Mouse (Mus musculus): ENCODE measurements at regions not wholly inside any gene's neighbourhood (a gene's known extent, or its start where the extent isn't known, plus 50 kb on each side); places are given as distances from the start of the nearest gene placed in this dataset.

DNA sequence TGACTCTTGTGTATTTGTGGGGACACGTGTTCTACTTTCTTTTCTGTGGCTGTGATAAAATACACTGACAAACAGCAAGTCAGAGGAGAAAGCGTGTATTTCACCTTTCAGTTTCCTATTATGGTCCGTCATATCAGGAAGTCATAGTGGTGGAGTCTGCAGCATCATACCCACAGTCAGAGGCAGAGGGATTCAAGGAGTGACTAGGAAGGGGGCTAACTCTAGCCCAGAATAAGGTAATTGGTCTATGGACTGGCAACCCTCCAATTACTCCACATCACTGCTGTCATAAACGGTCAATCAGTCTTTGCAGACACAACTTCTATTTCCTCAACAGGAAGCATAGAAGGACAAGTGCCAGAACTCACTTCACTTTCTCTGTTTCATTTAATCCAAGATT, 201.0 kb downstream of the Klf6 start:
- no peaks in the 10 kb centered on the region for H3K27me3 ChIP-seq (ENCODE audit: control insufficient read depth, insufficient read depth, insufficient read length)
- no peaks in the 10 kb centered on the region for H3K79me2 ChIP-seq (ENCODE audit: control insufficient read depth, insufficient read depth)
- H3K36me3 ChIP-seq (ENCODE audit: control insufficient read depth, insufficient read depth) = no peaks in the 10 kb centered on the region
- H3K4me3 ChIP-seq = no peak overlapping the region
- H3ac ChIP-seq (ENCODE audit: control insufficient read depth, insufficient read length) = no peak overlapping the region
- no peak for TF ChIP-seq TCF3 (IDR thresholded peaks at IDR 0.05; ENCODE audit: insufficient read length, low read depth)
- no peak for TF ChIP-seq E2F4 (IDR thresholded peaks at IDR 0.05; ENCODE audit: insufficient read depth)
- TF ChIP-seq MYOG (IDR thresholded peaks at IDR 0.05; ENCODE audit: control insufficient read depth in 1 of 3, insufficient read depth in 1 of 3, insufficient read length in 2 of 3, low read depth in 2 of 3) = no peak
- no peak overlapping the region for H3K4me2 ChIP-seq (ENCODE audit: low read depth)

DNA sequence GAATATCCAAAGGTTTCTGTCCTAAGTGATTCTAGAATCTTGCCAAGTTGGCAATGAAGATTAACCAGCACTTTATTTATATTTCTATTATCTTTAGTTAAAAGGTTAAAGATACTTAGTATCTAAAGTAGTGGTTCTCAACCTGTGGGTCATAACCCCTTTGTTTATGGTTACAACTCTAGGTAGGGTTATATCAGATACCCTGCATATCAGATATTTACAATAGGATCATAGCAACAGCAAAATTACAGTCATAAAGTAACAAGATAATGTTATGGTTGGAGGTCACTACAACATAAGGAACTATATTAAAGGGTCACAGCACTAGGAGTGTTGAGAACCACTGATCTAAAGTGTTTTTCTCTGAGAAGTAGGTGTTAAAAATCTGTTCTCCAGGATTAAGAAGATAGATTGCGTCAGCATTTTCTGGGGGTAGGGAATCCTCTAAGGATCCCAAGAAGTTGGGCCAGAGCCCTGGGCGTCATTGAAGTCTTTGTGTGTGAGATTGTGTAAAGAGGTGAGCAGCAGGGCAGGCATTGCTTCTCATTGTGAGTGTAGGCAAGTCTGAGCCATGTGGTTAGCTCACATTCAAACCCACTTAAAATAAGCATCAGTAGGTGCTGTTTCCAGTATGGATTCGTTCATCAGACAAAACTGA, 201.6 kb downstream of the Klf6 start:
- H3K36me3 ChIP-seq (ENCODE audit: control insufficient read depth, insufficient read depth) = no peaks in the 10 kb centered on the region
- no peaks in the 10 kb centered on the region for H3K79me2 ChIP-seq (ENCODE audit: control insufficient read depth, insufficient read depth)
- H3K27me3 ChIP-seq (ENCODE audit: control insufficient read depth, insufficient read depth, insufficient read length) = no peaks in the 10 kb centered on the region
- TF ChIP-seq MAX (IDR thresholded peaks at IDR 0.05; ENCODE audit: low read depth) (no peak), E2F4 (IDR thresholded peaks at IDR 0.05; ENCODE audit: insufficient read depth) (no peak), REST (IDR thresholded peaks at IDR 0.05; ENCODE audit: insufficient read depth, insufficient read length) (no peak), TCF3 (IDR thresholded peaks at IDR 0.05; ENCODE audit: insufficient read length, low read depth) (no peak), CEBPB (IDR thresholded peaks at IDR 0.05; ENCODE audit: insufficient read depth, poor library complexity, severe bottlenecking) (no peak), MYOG (IDR thresholded peaks at IDR 0.05; ENCODE audit: control insufficient read depth in 1 of 3, insufficient read depth in 1 of 3, insufficient read length in 2 of 3, low read depth in 2 of 3) (no peak), SRF (IDR thresholded peaks at IDR 0.05; ENCODE audit: control insufficient read depth, insufficient read length, low read depth) (no peak), POLR2AphosphoS2 (IDR thresholded peaks at IDR 0.05; ENCODE audit: insufficient read length, low read depth) (no peak), MYOD1 (IDR thresholded peaks at IDR 0.05; ENCODE audit: control insufficient read depth in 1 of 3, insufficient read length in 2 of 3, low read depth in 2 of 3) (no peak)
- H3ac ChIP-seq (ENCODE audit: control insufficient read depth, insufficient read length) = no peak overlapping the region
- no peak overlapping the region for H3K4me3 ChIP-seq
- H3K4me2 ChIP-seq (ENCODE audit: low read depth) = no peak overlapping the region

DNA sequence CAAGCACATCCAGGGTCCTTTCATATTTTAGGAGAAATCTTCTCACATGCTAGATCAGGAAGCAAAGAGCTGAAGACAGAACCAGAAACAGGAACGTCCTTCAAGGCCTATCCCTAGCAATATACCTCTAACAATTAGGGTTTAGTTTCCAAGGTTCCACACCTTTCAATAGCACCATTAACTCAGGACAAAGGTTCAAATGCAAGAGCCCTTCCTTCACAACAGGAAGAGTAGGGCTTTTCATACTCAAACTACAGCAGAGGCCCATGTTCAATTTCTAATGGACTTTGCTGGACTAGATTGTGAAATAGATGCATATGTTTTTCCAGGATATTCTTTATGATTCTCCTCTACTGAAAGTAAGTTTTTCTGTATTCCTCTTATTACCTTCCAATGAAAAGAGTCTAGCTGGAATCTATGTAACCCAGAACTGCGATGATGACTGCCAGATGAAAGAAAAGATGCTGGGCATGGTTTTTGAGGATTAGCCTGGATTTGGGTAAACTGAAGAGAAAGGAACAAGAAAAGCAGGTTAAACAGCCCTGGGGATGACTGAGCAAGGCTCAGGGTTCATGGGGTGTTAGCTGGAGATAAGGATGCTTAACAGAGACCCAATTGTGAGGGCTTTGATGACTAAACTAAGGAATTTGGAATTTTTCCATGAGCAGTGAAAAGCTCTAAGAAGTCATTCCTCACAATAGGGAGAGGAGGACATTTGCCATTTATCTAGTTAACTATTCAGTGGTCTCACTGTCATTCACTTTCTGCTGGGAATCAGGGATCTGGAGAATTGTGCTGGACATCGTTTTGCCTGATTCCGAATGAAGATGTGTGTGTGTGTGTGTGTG, 215.9 kb downstream of the Klf6 start:
- no peak overlapping the region for H3K4me2 ChIP-seq (ENCODE audit: low read depth)
- H3K36me3 ChIP-seq (ENCODE audit: control insufficient read depth, insufficient read depth) = no peaks in the 10 kb centered on the region
- TF ChIP-seq USF1 (IDR thresholded peaks at IDR 0.05; ENCODE audit: low read depth) = no peak
- TF ChIP-seq E2F4 (IDR thresholded peaks at IDR 0.05; ENCODE audit: insufficient read depth) = no peak
- TF ChIP-seq SRF (IDR thresholded peaks at IDR 0.05; ENCODE audit: control insufficient read depth, insufficient read length, low read depth) = no peak
- no peak for TF ChIP-seq POLR2A (IDR thresholded peaks at IDR 0.05; ENCODE audit: insufficient read length, low read depth)
- TF ChIP-seq MYOG (IDR thresholded peaks at IDR 0.05; ENCODE audit: control insufficient read depth in 1 of 3, insufficient read depth in 1 of 3, insufficient read length in 2 of 3, low read depth in 2 of 3) = no peak
- no peak for TF ChIP-seq REST (IDR thresholded peaks at IDR 0.05; ENCODE audit: insufficient read depth, insufficient read length)
- no peak for TF ChIP-seq TCF12 (IDR thresholded peaks at IDR 0.05; ENCODE audit: insufficient read depth, poor library complexity, severe bottlenecking)
- TF ChIP-seq TCF3 (IDR thresholded peaks at IDR 0.05; ENCODE audit: insufficient read length, low read depth) = no peak
- no peak overlapping the region for H3ac ChIP-seq (ENCODE audit: control insufficient read depth, insufficient read length)
- no peaks in the 10 kb centered on the region for H3K27me3 ChIP-seq (ENCODE audit: control insufficient read depth, insufficient read depth, insufficient read length)
- H3K79me2 ChIP-seq (ENCODE audit: control insufficient read depth, insufficient read depth) = no peaks in the 10 kb centered on the region
- H3K4me3 ChIP-seq = no peak overlapping the region

DNA sequence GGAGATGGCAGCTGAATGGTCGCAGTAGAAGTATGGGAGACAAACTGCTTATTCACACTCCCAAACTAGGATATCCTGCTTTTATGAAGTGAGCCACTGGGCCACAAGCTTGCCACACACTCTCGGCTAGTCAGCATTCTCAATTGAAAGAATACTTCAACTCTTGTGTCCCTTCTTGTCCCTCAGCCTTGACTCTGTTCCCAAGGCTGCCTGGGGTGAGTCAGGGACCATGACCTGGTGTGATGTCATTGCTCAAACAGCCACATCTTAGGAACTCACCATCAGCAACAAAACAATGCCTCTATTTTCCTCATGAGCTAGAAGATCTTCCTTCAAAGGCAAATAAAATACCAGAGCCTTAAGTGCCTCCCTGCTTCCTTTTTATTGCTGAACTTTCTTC, 224.6 kb downstream of the Klf6 start:
- Histone ChIP-seq H3K79me2 (ENCODE audit: control insufficient read depth, insufficient read depth) (no peaks in the 10 kb centered on the region), H3K36me3 (ENCODE audit: control insufficient read depth, insufficient read depth) (no peaks in the 10 kb centered on the region), H3K27me3 (ENCODE audit: control insufficient read depth, insufficient read depth, insufficient read length) (no peaks in the 10 kb centered on the region), H3K4me3 (no peak overlapping the region), H3ac (ENCODE audit: control insufficient read depth, insufficient read length) (no peak overlapping the region), H3K4me2 (ENCODE audit: low read depth) (no peak overlapping the region)
- TF ChIP-seq MYOG (IDR thresholded peaks at IDR 0.05; ENCODE audit: control insufficient read depth in 1 of 3, insufficient read depth in 1 of 3, insufficient read length in 2 of 3, low read depth in 2 of 3) (no peak), TCF3 (IDR thresholded peaks at IDR 0.05; ENCODE audit: insufficient read length, low read depth) (no peak), CEBPB (IDR thresholded peaks at IDR 0.05; ENCODE audit: insufficient read depth, poor library complexity, severe bottlenecking) (no peak), MAX (IDR thresholded peaks at IDR 0.05; ENCODE audit: low read depth) (no peak), TCF12 (IDR thresholded peaks at IDR 0.05; ENCODE audit: insufficient read depth, poor library complexity, severe bottlenecking) (no peak), POLR2AphosphoS2 (IDR thresholded peaks at IDR 0.05; ENCODE audit: insufficient read length, low read depth) (no peak), USF1 (IDR thresholded peaks at IDR 0.05; ENCODE audit: low read depth) (no peak), REST (IDR thresholded peaks at IDR 0.05; ENCODE audit: insufficient read depth, insufficient read length) (no peak), POLR2A (IDR thresholded peaks at IDR 0.05; ENCODE audit: insufficient read length, low read depth) (no peak), SRF (IDR thresholded peaks at IDR 0.05; ENCODE audit: control insufficient read depth, insufficient read length, low read depth) (no peak), E2F4 (IDR thresholded peaks at IDR 0.05; ENCODE audit: insufficient read depth) (no peak), MYOD1 (IDR thresholded peaks at IDR 0.05; ENCODE audit: control insufficient read depth in 1 of 3, insufficient read length in 2 of 3, low read depth in 2 of 3) (no peak)

Data from myocyte (in vitro differentiated cells).